Mouse (Mus musculus): Measurements from ENCODE around the gene Rarres2. TPM values are rescaled to one million over a fixed set of nuclear protein-coding genes. Genes with fewer than 3 reads are reported as not detected.

Rarres2 gene
- polyA plus RNA-seq, 1 experiment = not detected

- no peak for TF ChIP-seq GATA1 (IDR thresholded peaks at IDR 0.05; ENCODE audit: low read length)
These were observed 20.8 kb upstream of the Rarres2 start, which contains the start of the genes Repin1 and Gm44965 for GRCm38 (mm10) chr6:48593158-48594042. Gene Repin1 (plus strand): TSS chr6:48593883. Gene Gm44965 (plus strand): TSS chr6:48593941.

GRCm38 (mm10) chr6:48591871-48592270 is 19.3 kb upstream of the Rarres2 start:
- TF ChIP-seq GATA1 (IDR thresholded peaks at IDR 0.05; ENCODE audit: low read length) = no peak

- no peak for TF ChIP-seq GATA1 (IDR thresholded peaks at IDR 0.05; ENCODE audit: low read length)
These were observed 18.7 kb upstream of the Rarres2 start for GRCm38 (mm10) chr6:48591221-48591845.

- no peak for TF ChIP-seq GATA1 (IDR thresholded peaks at IDR 0.05; ENCODE audit: low read length)
These were observed 16.7 kb upstream of the Rarres2 start, which contains the start of gene Gm45021 for GRCm38 (mm10) chr6:48589194-48589750. Gene Gm45021 (plus strand): TSS chr6:48589610.

GRCm38 (mm10) chr6:48582037-48582436 is 9.4 kb upstream of the Rarres2 start:
- no peak for TF ChIP-seq GATA1 (IDR thresholded peaks at IDR 0.05; ENCODE audit: low read length)

- TF ChIP-seq GATA1 (IDR thresholded peaks at IDR 0.05; ENCODE audit: low read length) = no peak
These were observed 8.7 kb upstream of the Rarres2 start for GRCm38 (mm10) chr6:48581257-48581656.

- TF ChIP-seq GATA1 (IDR thresholded peaks at IDR 0.05; ENCODE audit: low read length) = no peak
These were observed 6.6 kb upstream of the Rarres2 start for GRCm38 (mm10) chr6:48579215-48579648.

- no peak for TF ChIP-seq GATA1 (IDR thresholded peaks at IDR 0.05; ENCODE audit: low read length)
These were observed 6.1 kb upstream of the Rarres2 start for GRCm38 (mm10) chr6:48578736-48579135.

GRCm38 (mm10) chr6:48573981-48574380 is 1.4 kb upstream of the Rarres2 start:
- no peak for TF ChIP-seq GATA1 (IDR thresholded peaks at IDR 0.05; ENCODE audit: low read length)

- no peak for TF ChIP-seq GATA1 (IDR thresholded peaks at IDR 0.05; ENCODE audit: low read length)
These were observed 691 bp upstream of the Rarres2 start for GRCm38 (mm10) chr6:48573280-48573679.

GRCm38 (mm10) chr6:48572014-48572413 is 575 bp downstream of the Rarres2 start:
- no peak for TF ChIP-seq GATA1 (IDR thresholded peaks at IDR 0.05; ENCODE audit: low read length)

GRCm38 (mm10) chr6:48569065-48569807 is 3.4 kb downstream of the Rarres2 start:
- TF ChIP-seq GATA1 (IDR thresholded peaks at IDR 0.05; ENCODE audit: low read length) = no peak

- no peak for TF ChIP-seq GATA1 (IDR thresholded peaks at IDR 0.05; ENCODE audit: low read length)
These were observed 4.3 kb downstream of the Rarres2 start for GRCm38 (mm10) chr6:48568036-48568984.

GRCm38 (mm10) chr6:48566312-48566711 is 6.3 kb downstream of the Rarres2 start:
- TF ChIP-seq GATA1 (IDR thresholded peaks at IDR 0.05; ENCODE audit: low read length) = no peak

Data from G1E-ER4 (cell line).